Mouse (Mus musculus) left cerebral cortex, postnatal 14 days (tissue): ENCODE data around the gene Grip1. TPM values are rescaled to one million over a fixed set of nuclear protein-coding genes. Genes with fewer than 3 reads are reported as not detected.

ENCODE experiments used
- DNase-seq, 2 experiments: peaks; one replicate each; pipeline ENCODE4 v3.0.0; 2021 to 2022; ENCODE audit warnings: low spot score in 2 of 2, mixed read lengths in 1 of 2
- intact Hi-C: fragments of 180-260 bp; cut with DNase I; formaldehyde crosslinking; loops from one replicate; pipeline ENCODE4 v1.15.1; 2025
- total RNA-seq, 2 experiments: library from RNA; stranded (reverse); gene quantifications; 2 replicates each; pipeline ENCODE4 v1.2.3; 2021

Grip1 gene
- total RNA-seq, 2 experiments from 2014 or later: 31.4 to 31.8 TPM

GRCm38 (mm10) chr10:119544743-119545142 is 91.1 kb downstream of the Grip1 start:
- no peak for DNase-seq
- intact Hi-C loops: no loop called here

GRCm38 (mm10) chr10:119547875-119548274 is 94.2 kb downstream of the Grip1 start:
- DNase-seq: peak; percentile 49 to 72
- intact Hi-C loops: no loop called here

GRCm38 (mm10) chr10:119548774-119549173 is 95.1 kb downstream of the Grip1 start:
- intact Hi-C loops: no loop called here
- DNase-seq: no peak

- DNase-seq: no peak
Measured at GRCm38 (mm10) chr10:119550630-119551029, 97.0 kb downstream of the Grip1 start.

GRCm38 (mm10) chr10:119556346-119556745 is 102.7 kb downstream of the Grip1 start:
- DNase-seq: no peak
- intact Hi-C loops: no loop called here

More at GRCm38 (mm10) chr10:119550630-119551029, 97.0 kb downstream of the Grip1 start:
- intact Hi-C loops: no loop called here

GRCm38 (mm10) chr10:119558432-119558831 is 104.8 kb downstream of the Grip1 start:
- DNase-seq: no peak
- intact Hi-C loops: no loop called here

GRCm38 (mm10) chr10:119564862-119565261 is 111.2 kb downstream of the Grip1 start:
- intact Hi-C loops: no loop called here
- DNase-seq: no peak

- intact Hi-C loops: no loop called here
- no peak for DNase-seq
Measured at GRCm38 (mm10) chr10:119573134-119573533, 119.5 kb downstream of the Grip1 start.

GRCm38 (mm10) chr10:119575780-119576179 is 122.2 kb downstream of the Grip1 start:
- DNase-seq: no peak
- intact Hi-C loops: no loop called here

GRCm38 (mm10) chr10:119580024-119580423 is 126.4 kb downstream of the Grip1 start:
- intact Hi-C loops: no loop called here
- no peak for DNase-seq

GRCm38 (mm10) chr10:119584666-119585065 is 131.0 kb downstream of the Grip1 start:
- DNase-seq: no peak
- intact Hi-C loops: no loop called here

GRCm38 (mm10) chr10:119586976-119587375 is 133.3 kb downstream of the Grip1 start:
- no peak for DNase-seq
- intact Hi-C loops: no loop called here

- no peak for DNase-seq
- intact Hi-C loops: no loop called here
Measured at GRCm38 (mm10) chr10:119596822-119597221, 143.2 kb downstream of the Grip1 start.

- intact Hi-C loops: no loop called here
- no peak for DNase-seq
Measured at GRCm38 (mm10) chr10:119607501-119607900, 153.9 kb downstream of the Grip1 start.

- DNase-seq: no peak
- intact Hi-C loops: no loop called here
Measured at GRCm38 (mm10) chr10:119608998-119609397, 155.4 kb downstream of the Grip1 start.

GRCm38 (mm10) chr10:119610279-119610895 is 156.8 kb downstream of the Grip1 start:
- DNase-seq: no peak
- intact Hi-C loops: no loop called here

- intact Hi-C loops: no loop called here
- no peak for DNase-seq
Measured at GRCm38 (mm10) chr10:119612034-119612433, 158.4 kb downstream of the Grip1 start.

GRCm38 (mm10) chr10:119614726-119615125 is 161.1 kb downstream of the Grip1 start:
- DNase-seq: no peak
- intact Hi-C loops: no loop called here

- intact Hi-C loops: no loop called here
- DNase-seq: peak; percentile 37 to 43
Measured at GRCm38 (mm10) chr10:119615240-119615885, 161.7 kb downstream of the Grip1 start.

GRCm38 (mm10) chr10:119616078-119616477 is 162.4 kb downstream of the Grip1 start:
- intact Hi-C loops: no loop called here
- no peak for DNase-seq

GRCm38 (mm10) chr10:119628656-119629055 is 175.0 kb downstream of the Grip1 start:
- no peak for DNase-seq
- intact Hi-C loops: no loop called here
